Mouse (Mus musculus): ENCODE results near the gene Clrn3. TPM values are rescaled to one million over a fixed set of nuclear protein-coding genes. Genes with fewer than 3 reads are reported as not detected.

Gene Clrn3
- polyA plus RNA-seq, 1 experiment: 26.7 TPM

DNA sequence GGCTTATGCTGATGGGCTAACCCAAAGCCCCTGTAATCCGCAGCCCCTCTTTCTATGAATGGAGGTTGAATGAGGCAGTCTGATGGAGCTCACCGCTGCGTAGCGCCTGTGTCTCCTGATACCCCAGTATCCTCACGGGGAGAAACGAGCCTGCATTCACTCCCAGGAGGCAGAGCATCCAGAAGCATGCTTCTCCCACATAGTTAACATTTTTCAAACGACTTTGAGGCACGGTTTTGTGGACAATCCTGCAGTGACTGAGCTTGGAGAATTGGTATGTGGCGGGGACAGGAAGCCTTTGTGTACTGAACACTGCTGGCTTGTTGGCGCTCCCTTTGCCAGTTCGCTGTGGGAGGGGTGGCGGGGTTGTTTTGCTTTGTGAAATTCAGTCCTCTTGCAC lies 63.2 kb downstream of the Clrn3 start:
- Histone ChIP-seq H3K4me1 (ENCODE audit: control insufficient read depth, insufficient read depth, low read length) (no peaks in the 10 kb centered on the region), H3K36me3 (ENCODE audit: control insufficient read depth, insufficient read depth, low read length) (no peaks in the 10 kb centered on the region), H3K4me3 (ENCODE audit: insufficient read depth, low read depth, low read length) (no peak overlapping the region), H3K27ac (ENCODE audit: insufficient read depth, low read depth, low read length) (no peak overlapping the region), H3K27me3 (replicated peaks; ENCODE audit: control insufficient read depth, insufficient read depth, low read length) (no peaks in the 10 kb centered on the region)
- TF ChIP-seq CTCF (conservative IDR thresholded peaks at IDR 0.05; ENCODE audit: insufficient read depth, insufficient read length, low read depth, low read length): no peak
- no peak for TF ChIP-seq POLR2A (IDR thresholded peaks at IDR 0.05; ENCODE audit: low read depth, low read length)
- DNase-seq: no peak
- WGBS: 15% methylated on average over 12 of the region's 12 CpGs

DNA sequence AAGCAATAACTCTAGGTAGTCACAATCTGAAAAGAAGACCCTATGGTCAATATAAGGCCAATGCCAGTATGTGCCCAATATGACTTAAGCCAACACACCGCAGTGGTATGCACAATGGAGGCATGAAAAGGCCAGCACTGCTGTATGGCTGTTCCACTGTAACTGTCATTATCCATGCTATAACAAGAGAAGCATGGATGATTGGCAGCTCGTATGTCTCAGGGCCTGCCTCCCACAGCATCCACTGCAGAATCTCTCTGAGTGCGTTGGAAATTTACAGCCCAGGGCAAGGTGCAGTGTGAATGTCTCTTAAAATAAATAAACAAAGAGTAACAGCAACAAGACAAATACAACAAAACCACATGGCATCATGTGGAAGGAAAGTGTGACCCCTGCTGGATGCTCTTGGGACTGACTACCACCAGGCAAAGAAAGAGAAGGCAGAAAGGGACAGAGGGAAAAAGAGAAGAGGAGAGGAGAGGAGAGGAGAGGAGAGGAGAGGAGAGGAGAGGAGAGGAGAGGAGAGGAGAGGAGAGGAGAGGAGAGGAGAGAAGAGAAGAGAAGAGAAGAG lies 63.7 kb downstream of the Clrn3 start:
- peak; percentile 40 for DNase-seq
- 35% methylated on average over 3 of the region's 3 CpGs for WGBS

More for the DNA sequence above, 63.7 kb downstream of the Clrn3 start:
- H3K27ac ChIP-seq (ENCODE audit: insufficient read depth, low read depth, low read length): no peak overlapping the region
- no peaks in the 10 kb centered on the region for H3K4me1 ChIP-seq (ENCODE audit: control insufficient read depth, insufficient read depth, low read length)
- H3K36me3 ChIP-seq (ENCODE audit: control insufficient read depth, insufficient read depth, low read length): no peaks in the 10 kb centered on the region
- H3K27me3 ChIP-seq (replicated peaks; ENCODE audit: control insufficient read depth, insufficient read depth, low read length): no peaks in the 10 kb centered on the region
- no peak overlapping the region for H3K4me3 ChIP-seq (ENCODE audit: insufficient read depth, low read depth, low read length)
- TF ChIP-seq POLR2A (IDR thresholded peaks at IDR 0.05; ENCODE audit: low read depth, low read length) (no peak), CTCF (conservative IDR thresholded peaks at IDR 0.05; ENCODE audit: insufficient read depth, insufficient read length, low read depth, low read length) (peak; percentile 71)

Other genes with a start within 250 kb of the Clrn3 start
- not detected in 2 replicates for gene Foxi2, start 118.3 kb downstream of the Clrn3 start, polyA plus RNA-seq (2012; rRNA removed)
- 1.7 and 2.5 TPM in 2 replicates for gene Ptpre, start 8.8 kb upstream of the Clrn3 start, polyA plus RNA-seq (2012; rRNA removed)
- gene Mki67, start 187.7 kb upstream of the Clrn3 start, polyA plus RNA-seq (2012; rRNA removed): 0.18 and 0.28 TPM in 2 replicates